Mouse (Mus musculus): Measurements from ENCODE around the gene Olfr90. TPM values are rescaled to one million over a fixed set of nuclear protein-coding genes. Genes with fewer than 3 reads are reported as not detected.
"Not testable (repeated sequence)": the region's sequence is repeated elsewhere in the genome, so short reads cannot be mapped to it uniquely, and the experiment has no call there.

The Olfr90 gene
- polyA plus RNA-seq (2015; fragmentation: Nextera tagmentation; extraction: Ambion mirVana), result not detected in 2 replicates

- H3K36me3 ChIP-seq (ENCODE audit: insufficient read depth, low read length), result no peaks in the 10 kb centered on the region
- H3K9ac ChIP-seq (replicated peaks; ENCODE audit: low read depth), result no peak within 1 kb of the TSS
- H3K4me1 ChIP-seq (ENCODE audit: insufficient read depth, low read depth, low read length), result no peaks in the 10 kb centered on the region
- TF ChIP-seq EP300 (IDR thresholded peaks at IDR 0.05) (no peak), CTCF (IDR thresholded peaks at IDR 0.05) (no peak)
- no peak for DNase-seq (ENCODE audit: low spot score)
- H3K9me3 ChIP-seq (ENCODE audit: low read length), result no peaks in the 10 kb centered on the region
- H3K4me2 ChIP-seq (replicated peaks; ENCODE audit: low read depth, low read length), result no peak within 1 kb of the TSS
- no peaks in the 10 kb centered on the region for H3K27me3 ChIP-seq (replicated peaks; ENCODE audit: insufficient read depth, low read length)
- no peak within 1 kb of the TSS for H3K27ac ChIP-seq (ENCODE audit: low read length)
- ATAC-seq, result no peak
- no peak within 1 kb of the TSS for H3K4me3 ChIP-seq (ENCODE audit: low read depth, low read length)
Observed at GRCm38 (mm10) chr17:37088399-37088798, at the start of gene Olfr90. Gene Olfr90 (minus strand): TSS chr17:37088499.

- not testable (repeated sequence) for H3K9ac ChIP-seq (replicated peaks; ENCODE audit: low read depth); DNase-seq (ENCODE audit: low spot score); H3K36me3 ChIP-seq (ENCODE audit: insufficient read depth, low read length); H3K4me1 ChIP-seq (ENCODE audit: insufficient read depth, low read depth, low read length); H3K27me3 ChIP-seq (replicated peaks; ENCODE audit: insufficient read depth, low read length); H3K27ac ChIP-seq (ENCODE audit: low read length); ATAC-seq; H3K4me2 ChIP-seq (replicated peaks; ENCODE audit: low read depth, low read length); H3K4me3 ChIP-seq (ENCODE audit: low read depth, low read length); H3K9me3 ChIP-seq (ENCODE audit: low read length)
- 69% methylated on average over 4 of the region's 4 CpGs for WGBS
Observed at GRCm38 (mm10) chr17:37131366-37131765, 43.1 kb upstream of the Olfr90 start.

GRCm38 (mm10) chr17:37119988-37120387 lies 31.7 kb upstream of the Olfr90 start, which contains the start of gene Olfr92:
Gene Olfr92 (minus strand): TSS chr17:37120088.
- Histone ChIP-seq H3K27me3 (replicated peaks; ENCODE audit: insufficient read depth, low read length) (no peaks in the 10 kb centered on the region), H3K9ac (replicated peaks; ENCODE audit: low read depth) (no peak within 1 kb of the TSS), H3K4me2 (replicated peaks; ENCODE audit: low read depth, low read length) (no peak within 1 kb of the TSS), H3K27ac (ENCODE audit: low read length) (no peak within 1 kb of the TSS), H3K36me3 (ENCODE audit: insufficient read depth, low read length) (no peaks in the 10 kb centered on the region), H3K9me3 (ENCODE audit: low read length) (no peaks in the 10 kb centered on the region), H3K4me1 (ENCODE audit: insufficient read depth, low read depth, low read length) (no peaks in the 10 kb centered on the region), H3K4me3 (ENCODE audit: low read depth, low read length) (no peak within 1 kb of the TSS)
- no peak for ATAC-seq
- DNase-seq (ENCODE audit: low spot score), result no peak
- TF ChIP-seq CTCF (IDR thresholded peaks at IDR 0.05) (no peak), EP300 (IDR thresholded peaks at IDR 0.05) (no peak)
- WGBS, result 76% methylated on average over 2 of the region's 2 CpGs

GRCm38 (mm10) chr17:37098178-37098577 lies 9.9 kb upstream of the Olfr90 start, which contains the start of gene Olfr91:
Gene Olfr91 (minus strand): TSS chr17:37098278.
- ATAC-seq (no peak), DNase-seq (ENCODE audit: low spot score) (no peak)
- TF ChIP-seq CTCF (IDR thresholded peaks at IDR 0.05) (no peak), EP300 (IDR thresholded peaks at IDR 0.05) (no peak)
- WGBS, result 64% methylated on average over 1 of the region's 1 CpGs
- Histone ChIP-seq H3K4me2 (replicated peaks; ENCODE audit: low read depth, low read length) (no peak within 1 kb of the TSS), H3K27ac (ENCODE audit: low read length) (no peak within 1 kb of the TSS), H3K27me3 (replicated peaks; ENCODE audit: insufficient read depth, low read length) (no peaks in the 10 kb centered on the region), H3K4me3 (ENCODE audit: low read depth, low read length) (no peak within 1 kb of the TSS), H3K9me3 (ENCODE audit: low read length) (no peaks in the 10 kb centered on the region), H3K36me3 (ENCODE audit: insufficient read depth, low read length) (no peaks in the 10 kb centered on the region), H3K4me1 (ENCODE audit: insufficient read depth, low read depth, low read length) (no peaks in the 10 kb centered on the region), H3K9ac (replicated peaks; ENCODE audit: low read depth) (no peak within 1 kb of the TSS)

DNA sequence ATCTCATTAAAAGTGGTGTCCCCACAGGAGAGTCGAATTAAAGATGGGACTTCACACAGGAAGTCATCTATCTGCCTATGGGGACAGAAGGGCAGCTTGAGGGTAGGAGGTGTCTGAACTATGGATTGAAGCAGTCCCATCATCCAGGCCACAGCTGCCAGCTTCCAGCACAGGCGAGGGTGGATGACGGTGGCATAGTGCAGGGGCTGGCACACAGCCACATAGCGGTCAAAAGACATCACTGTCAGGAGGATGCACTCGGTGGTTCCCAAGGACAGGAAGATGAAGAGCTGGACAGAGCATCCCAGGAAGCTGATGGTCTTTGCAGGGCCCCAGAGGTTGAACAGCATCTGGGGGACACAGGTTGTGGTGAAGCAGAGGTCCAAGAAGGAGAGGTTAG lies 5.0 kb upstream of the Olfr90 start:
- TF ChIP-seq CTCF (IDR thresholded peaks at IDR 0.05) (no peak), EP300 (IDR thresholded peaks at IDR 0.05) (no peak)
- H3K9me3 ChIP-seq (ENCODE audit: low read length), result no peaks in the 10 kb centered on the region
- ATAC-seq (no peak), DNase-seq (ENCODE audit: low spot score) (no peak)
- no peaks in the 10 kb centered on the region for H3K36me3 ChIP-seq (ENCODE audit: insufficient read depth, low read length)
- WGBS, result 63% methylated on average over 5 of the region's 5 CpGs
- no peak overlapping the region for H3K27ac ChIP-seq (ENCODE audit: low read length)
- no peak overlapping the region for H3K9ac ChIP-seq (replicated peaks; ENCODE audit: low read depth)
- no peaks in the 10 kb centered on the region for H3K4me1 ChIP-seq (ENCODE audit: insufficient read depth, low read depth, low read length)
- no peak overlapping the region for H3K4me3 ChIP-seq (ENCODE audit: low read depth, low read length)
- no peaks in the 10 kb centered on the region for H3K27me3 ChIP-seq (replicated peaks; ENCODE audit: insufficient read depth, low read length)
- no peak overlapping the region for H3K4me2 ChIP-seq (replicated peaks; ENCODE audit: low read depth, low read length)

GRCm38 (mm10) chr17:37092198-37092597 lies 3.9 kb upstream of the Olfr90 start:
- Histone ChIP-seq H3K27ac (ENCODE audit: low read length) (no peak overlapping the region), H3K27me3 (replicated peaks; ENCODE audit: insufficient read depth, low read length) (no peaks in the 10 kb centered on the region), H3K36me3 (ENCODE audit: insufficient read depth, low read length) (no peaks in the 10 kb centered on the region), H3K9ac (replicated peaks; ENCODE audit: low read depth) (no peak overlapping the region), H3K4me1 (ENCODE audit: insufficient read depth, low read depth, low read length) (no peaks in the 10 kb centered on the region), H3K4me2 (replicated peaks; ENCODE audit: low read depth, low read length) (no peak overlapping the region), H3K4me3 (ENCODE audit: low read depth, low read length) (no peak overlapping the region), H3K9me3 (ENCODE audit: low read length) (no peaks in the 10 kb centered on the region)
- ATAC-seq (no peak), DNase-seq (ENCODE audit: low spot score) (no peak)
- TF ChIP-seq EP300 (IDR thresholded peaks at IDR 0.05) (no peak), CTCF (IDR thresholded peaks at IDR 0.05) (no peak)
- WGBS, result 44% methylated on average over 1 of the region's 1 CpGs

GRCm38 (mm10) chr17:37085545-37085944 lies 2.8 kb downstream of the Olfr90 start:
- no peaks in the 10 kb centered on the region for H3K27me3 ChIP-seq (replicated peaks; ENCODE audit: insufficient read depth, low read length)
- H3K4me2 ChIP-seq (replicated peaks; ENCODE audit: low read depth, low read length), result no peak overlapping the region
- no peak overlapping the region for H3K9ac ChIP-seq (replicated peaks; ENCODE audit: low read depth)
- H3K4me3 ChIP-seq (ENCODE audit: low read depth, low read length), result no peak overlapping the region
- ATAC-seq, result no peak
- H3K9me3 ChIP-seq (ENCODE audit: low read length), result no peaks in the 10 kb centered on the region
- H3K27ac ChIP-seq (ENCODE audit: low read length), result no peak overlapping the region
- no peaks in the 10 kb centered on the region for H3K4me1 ChIP-seq (ENCODE audit: insufficient read depth, low read depth, low read length)
- DNase-seq (ENCODE audit: low spot score), result no peak
- no peaks in the 10 kb centered on the region for H3K36me3 ChIP-seq (ENCODE audit: insufficient read depth, low read length)
- WGBS, result 56% methylated on average over 10 of the region's 10 CpGs
- TF ChIP-seq CTCF (IDR thresholded peaks at IDR 0.05), result no peak
- TF ChIP-seq EP300 (IDR thresholded peaks at IDR 0.05), result no peak

All from lung, postnatal 0 days (tissue).